Mouse (Mus musculus) brain, embryonic 14.5 days (tissue): Measurements from ENCODE around the gene Lpar3. TPM values are rescaled to one million over a fixed set of nuclear protein-coding genes. Genes with fewer than 3 reads are reported as not detected.

Experiments
- DNase-seq: peaks from one replicate; pipeline ENCODE4 v3.0.0-alpha.2; 2011; ENCODE audit warnings: low read depth
- CTCF ChIP-seq: fragments of 200-500 bp; IDR thresholded peaks from 2 replicates; pipeline ENCODE4 v1.5.1; 2012; ENCODE audit warnings: inconsistent platforms, mild to moderate bottlenecking, moderate library complexity, borderline replicate concordance; ENCODE audit not compliant: insufficient read depth, insufficient read length; ENCODE audit errors: extremely low read depth
- POLR2A ChIP-seq: fragments of 200-500 bp; IDR thresholded peaks from 2 replicates; pipeline ENCODE4 v1.6.1; 2012; ENCODE audit warnings: mild to moderate bottlenecking, inconsistent platforms, borderline replicate concordance; ENCODE audit not compliant: poor library complexity, insufficient read depth, insufficient read length, severe bottlenecking; ENCODE audit errors: extremely low read depth
- polyA plus RNA-seq: library from polyadenylated mRNA; depleted of rRNA; stranded (reverse); fragments of >200 nt; gene quantifications from 2 replicates; pipeline ENCODE4 v1.2.3, GENCODE M21; 2012

The Lpar3 gene
- polyA plus RNA-seq, 1 experiment: 0.52 TPM

- DNase-seq: no peak
- no peak for TF ChIP-seq CTCF
- no peak for TF ChIP-seq POLR2A
These were observed 29.1 kb downstream of the Lpar3 start for GRCm38 (mm10) chr3:146249895-146250294.

GRCm38 (mm10) chr3:146251771-146252170, 31.0 kb downstream of the Lpar3 start:
- no peak for TF ChIP-seq POLR2A
- no peak for TF ChIP-seq CTCF
- DNase-seq: no peak

- TF ChIP-seq CTCF (no peak), POLR2A (no peak)
- DNase-seq: no peak
These were observed 33.1 kb downstream of the Lpar3 start for GRCm38 (mm10) chr3:146253736-146254320.

GRCm38 (mm10) chr3:146255123-146255522, 34.4 kb downstream of the Lpar3 start:
- DNase-seq: no peak
- TF ChIP-seq CTCF: no peak
- no peak for TF ChIP-seq POLR2A

- TF ChIP-seq POLR2A (no peak), CTCF (no peak)
- no peak for DNase-seq
These were observed 36.8 kb downstream of the Lpar3 start for GRCm38 (mm10) chr3:146257483-146258122.

GRCm38 (mm10) chr3:146260203-146260602, 39.4 kb downstream of the Lpar3 start:
- TF ChIP-seq POLR2A (no peak), CTCF (no peak)
- DNase-seq: no peak

- no peak for DNase-seq
- TF ChIP-seq POLR2A: no peak
- TF ChIP-seq CTCF: no peak
These were observed 40.1 kb downstream of the Lpar3 start for GRCm38 (mm10) chr3:146260845-146261244.

- TF ChIP-seq POLR2A (no peak), CTCF (no peak)
- peak; percentile 28 for DNase-seq
These were observed 41.8 kb downstream of the Lpar3 start for GRCm38 (mm10) chr3:146262536-146262935.

- DNase-seq: no peak
- TF ChIP-seq CTCF (no peak), POLR2A (no peak)
These were observed 43.4 kb downstream of the Lpar3 start for GRCm38 (mm10) chr3:146264146-146264545.

- no peak for DNase-seq
- TF ChIP-seq CTCF (no peak), POLR2A (no peak)
These were observed 44.9 kb downstream of the Lpar3 start for GRCm38 (mm10) chr3:146265545-146266130.

- TF ChIP-seq CTCF (no peak), POLR2A (no peak)
- DNase-seq: peak; percentile 85
These were observed 47.5 kb downstream of the Lpar3 start for GRCm38 (mm10) chr3:146268024-146268801.
